Mouse (Mus musculus) heart, adult 18-20 months (tissue): Measurements from ENCODE around the gene Foxn1. TPM values are rescaled to one million over a fixed set of nuclear protein-coding genes. Genes with fewer than 3 reads are reported as not detected.
A peak's percentile ranks its signal among the peaks of the same experiment; 100 is the strongest.

ENCODE experiments used
- DNase-seq, 2 experiments: peaks; one replicate each; pipeline ENCODE4 v3.0.0; 2021 to 2022; ENCODE audit warnings: mixed read lengths in 1 of 2
- long read RNA-seq, 2 experiments: library from polyadenylated mRNA; stranded (forward); transcript quantifications; one replicate each; pipeline ENCODE4 v2.0.0; 2021
- total RNA-seq, 2 experiments: library from RNA; stranded (reverse); gene quantifications; 2 replicates each; pipeline ENCODE4 v1.2.3; 2021

Gene Foxn1
- total RNA-seq: not detected
- long read RNA-seq, experiment 1: 0 reads
- long read RNA-seq, experiment 2: 0 reads

DNA sequence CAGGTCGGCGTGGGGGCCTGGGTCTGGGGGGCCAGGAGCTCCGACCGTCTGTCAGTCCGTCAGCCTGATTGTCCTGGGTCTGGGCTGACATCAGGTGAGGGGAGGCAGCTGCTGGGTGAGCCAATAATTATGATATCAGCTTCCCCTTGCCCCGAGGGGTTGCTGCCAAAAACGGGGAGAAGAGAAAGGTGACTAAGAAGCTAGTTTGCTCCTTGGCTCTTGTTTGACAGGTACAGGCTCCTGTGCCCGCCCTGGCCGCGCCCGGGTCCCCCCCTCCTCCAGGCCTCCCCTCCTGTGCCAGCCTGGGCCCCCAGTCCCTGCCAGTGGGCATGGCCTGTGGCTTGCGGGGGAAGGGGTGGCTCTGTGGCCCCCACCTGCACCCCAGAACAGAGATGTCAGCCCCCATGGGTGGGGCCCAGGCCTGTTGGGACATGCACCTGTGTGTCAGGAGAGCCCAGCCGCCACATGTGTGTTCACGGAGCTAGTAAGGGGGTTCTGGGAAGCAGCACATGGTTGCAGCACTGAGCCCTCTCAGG is at the start of gene Foxn1:
TSS of gene Foxn1 (minus strand) at position 51 of the 536 bp plus-strand sequence.
- no peak for DNase-seq

DNA sequence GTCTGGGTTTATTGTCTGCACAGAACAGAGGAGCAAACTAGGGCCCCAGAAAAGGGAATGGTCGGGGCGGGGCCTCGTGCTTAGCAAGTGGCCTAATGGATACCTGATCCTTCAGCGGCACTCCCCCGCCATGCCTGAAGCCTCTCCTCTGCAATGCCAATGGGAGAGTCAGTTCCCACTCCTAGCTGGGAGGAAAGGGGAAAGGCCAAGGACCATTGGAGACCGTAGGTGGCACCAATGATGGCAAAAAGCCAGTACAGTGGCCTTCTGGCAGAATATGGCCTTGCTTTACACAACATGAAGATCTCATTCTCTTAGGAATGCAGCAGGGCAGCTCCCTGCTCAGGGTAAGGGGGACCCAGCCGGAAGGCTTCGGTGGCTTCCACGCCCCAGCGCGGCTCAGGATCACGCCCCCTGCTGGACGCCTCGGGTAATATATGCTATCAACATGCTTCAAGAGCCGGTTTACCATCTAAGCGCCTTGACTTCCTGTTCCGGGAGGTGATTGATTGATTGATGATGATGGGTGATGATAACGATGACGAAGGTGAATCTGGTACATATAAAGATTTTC is 49.5 kb upstream of the Foxn1 start:
- DNase-seq: peak in 1 of 2 experiments; percentile 9

DNA sequence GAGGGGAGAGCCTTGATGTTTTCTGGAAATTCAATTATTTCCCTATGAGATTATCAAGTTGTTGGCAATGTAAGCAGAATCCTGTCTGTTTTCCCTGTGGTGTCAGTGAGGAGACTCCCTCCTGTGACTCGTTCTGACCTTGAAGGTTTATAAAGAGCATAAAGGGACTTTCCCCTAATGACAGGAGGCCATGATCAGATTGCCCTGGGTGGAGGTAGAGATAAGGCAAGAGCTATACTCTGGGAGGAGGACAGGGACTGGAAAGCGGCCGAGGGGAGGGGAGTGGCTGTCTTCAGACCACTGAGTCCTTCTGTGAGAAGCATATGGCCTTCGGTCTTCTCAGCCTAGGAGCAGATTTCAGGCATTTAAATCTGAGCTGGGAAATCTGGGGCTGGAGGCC is 47.7 kb upstream of the Foxn1 start:
- DNase-seq: no peak

DNA sequence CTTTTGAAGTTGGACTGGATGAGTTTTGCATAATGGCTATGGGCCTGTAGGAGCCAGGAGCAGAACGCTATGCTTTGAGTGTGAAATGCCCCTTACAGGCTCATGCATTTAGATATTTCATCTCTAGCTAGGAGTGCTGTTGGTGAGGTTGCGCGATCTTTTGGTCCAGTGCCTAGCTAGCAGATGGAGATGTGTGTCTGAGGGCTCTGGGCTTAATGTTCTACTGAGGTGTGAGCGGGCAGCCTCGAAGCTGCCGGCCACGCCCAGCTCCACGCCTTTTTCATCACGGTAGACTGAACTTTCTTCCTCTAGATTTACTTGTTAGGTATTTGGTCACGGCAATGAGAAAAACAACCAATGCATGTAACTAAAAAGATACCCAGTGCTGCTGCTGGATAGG is 44.8 kb upstream of the Foxn1 start:
- DNase-seq: no peak

DNA sequence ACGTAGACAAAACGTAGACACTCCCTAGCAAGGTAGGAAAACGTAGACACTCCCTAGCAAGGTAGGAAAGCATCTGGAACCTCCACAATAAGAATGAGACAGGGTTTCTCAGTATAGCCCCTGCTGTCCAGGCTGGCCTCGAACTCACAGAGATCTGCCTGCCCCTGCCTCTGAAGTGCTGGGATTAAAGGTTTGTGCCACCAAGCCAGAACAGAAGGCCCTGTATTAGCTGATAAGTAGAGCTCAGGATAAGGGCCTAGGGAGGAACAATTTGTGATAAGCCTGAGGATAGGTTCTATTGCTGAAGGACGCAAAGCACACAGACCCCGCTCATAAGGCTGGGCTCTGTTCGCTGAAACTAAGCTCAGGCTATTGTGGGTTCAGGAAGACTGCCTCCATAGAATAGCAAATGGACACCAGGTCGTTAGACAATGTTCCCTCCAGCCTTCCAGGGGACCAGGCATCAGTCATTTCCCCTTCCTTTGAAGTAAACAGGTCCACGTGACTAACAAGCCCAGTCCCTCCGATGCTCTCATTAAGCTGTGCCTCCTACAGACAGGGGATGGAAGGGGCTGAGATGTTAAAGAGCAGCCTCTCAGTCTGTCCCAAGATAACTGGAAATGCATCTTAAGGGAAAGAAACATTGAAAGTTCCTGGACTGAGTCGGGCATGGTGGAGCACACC is 44.0 kb upstream of the Foxn1 start:
- DNase-seq: no peak

DNA sequence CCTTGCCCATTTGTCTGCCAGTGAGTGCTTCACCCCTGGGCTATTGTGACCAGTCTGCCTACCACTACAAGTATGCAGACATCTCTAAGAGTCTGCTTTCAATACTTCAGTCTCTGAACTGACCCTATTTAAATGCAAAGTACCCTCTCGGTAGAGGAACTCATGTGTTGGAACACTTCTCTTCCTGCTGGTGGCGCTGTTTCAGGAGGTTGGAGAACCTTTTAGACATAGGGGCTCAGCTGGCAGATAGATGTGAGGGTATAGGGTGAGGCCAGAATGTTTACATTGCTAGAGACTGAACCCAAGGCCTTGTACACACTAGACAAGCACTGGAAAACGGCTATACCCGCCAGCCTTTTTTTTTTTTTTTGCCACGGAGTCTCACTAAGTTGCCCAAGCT is 42.0 kb upstream of the Foxn1 start:
- no peak for DNase-seq

DNA sequence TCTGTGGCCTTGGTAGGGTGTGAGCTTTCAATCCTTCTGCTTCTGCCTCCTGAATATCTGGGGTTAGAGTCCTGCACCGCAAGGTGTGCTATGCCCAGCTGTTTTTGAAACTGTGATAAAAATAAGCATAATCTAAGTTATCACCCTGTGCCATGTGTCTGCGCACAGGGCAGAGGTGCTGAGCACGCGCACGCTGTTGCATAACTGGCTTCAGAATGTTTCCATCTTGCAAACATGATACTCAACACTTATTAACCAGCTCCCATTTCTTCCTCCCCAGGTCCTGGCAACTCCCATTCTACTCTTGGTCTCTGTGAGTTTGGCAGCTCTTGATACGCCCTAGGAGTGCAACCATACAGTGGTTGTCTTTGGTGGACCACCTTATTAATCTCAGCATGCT is 41.3 kb upstream of the Foxn1 start:
- no peak for DNase-seq

DNA sequence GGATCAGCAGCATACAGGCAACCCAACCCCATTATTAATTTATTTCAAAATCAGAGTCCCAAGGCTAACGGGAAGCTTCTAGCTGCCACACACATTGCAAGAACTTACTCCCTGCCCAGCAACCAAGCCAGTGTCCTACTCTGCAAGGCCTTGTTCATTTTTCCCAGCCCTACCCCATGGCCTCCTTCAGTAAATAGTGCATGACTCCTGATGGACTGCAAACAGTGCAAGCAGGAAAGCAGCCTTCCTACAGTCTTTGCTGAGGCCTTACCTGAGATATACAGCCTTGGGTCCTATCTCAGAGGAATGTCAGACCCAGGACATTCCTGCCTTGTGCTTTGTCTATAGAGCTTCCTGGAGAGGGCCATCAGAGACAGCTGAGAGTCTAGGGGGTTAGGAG is 39.2 kb upstream of the Foxn1 start:
- no peak for DNase-seq

DNA sequence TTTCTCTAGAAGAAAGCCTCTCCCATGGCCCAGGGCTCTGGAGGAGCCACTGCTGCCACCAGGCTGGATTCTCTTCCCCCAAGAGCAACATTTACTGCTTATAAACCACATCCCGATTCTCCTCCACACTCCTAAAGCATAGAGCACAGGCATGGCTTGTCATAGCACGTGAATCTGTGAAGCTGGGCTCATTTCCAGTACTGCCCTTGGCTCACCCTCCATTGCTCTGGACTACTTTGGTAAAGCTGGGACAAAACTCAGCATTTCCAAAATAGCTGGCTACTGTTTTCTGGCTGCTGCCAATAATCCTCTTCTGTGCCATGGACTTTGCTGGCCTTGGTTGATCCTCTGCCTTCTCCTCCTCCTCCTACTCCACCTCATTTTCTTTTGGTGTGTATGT is 38.0 kb upstream of the Foxn1 start:
- peak in 1 of 2 experiments; percentile 10 for DNase-seq

DNA sequence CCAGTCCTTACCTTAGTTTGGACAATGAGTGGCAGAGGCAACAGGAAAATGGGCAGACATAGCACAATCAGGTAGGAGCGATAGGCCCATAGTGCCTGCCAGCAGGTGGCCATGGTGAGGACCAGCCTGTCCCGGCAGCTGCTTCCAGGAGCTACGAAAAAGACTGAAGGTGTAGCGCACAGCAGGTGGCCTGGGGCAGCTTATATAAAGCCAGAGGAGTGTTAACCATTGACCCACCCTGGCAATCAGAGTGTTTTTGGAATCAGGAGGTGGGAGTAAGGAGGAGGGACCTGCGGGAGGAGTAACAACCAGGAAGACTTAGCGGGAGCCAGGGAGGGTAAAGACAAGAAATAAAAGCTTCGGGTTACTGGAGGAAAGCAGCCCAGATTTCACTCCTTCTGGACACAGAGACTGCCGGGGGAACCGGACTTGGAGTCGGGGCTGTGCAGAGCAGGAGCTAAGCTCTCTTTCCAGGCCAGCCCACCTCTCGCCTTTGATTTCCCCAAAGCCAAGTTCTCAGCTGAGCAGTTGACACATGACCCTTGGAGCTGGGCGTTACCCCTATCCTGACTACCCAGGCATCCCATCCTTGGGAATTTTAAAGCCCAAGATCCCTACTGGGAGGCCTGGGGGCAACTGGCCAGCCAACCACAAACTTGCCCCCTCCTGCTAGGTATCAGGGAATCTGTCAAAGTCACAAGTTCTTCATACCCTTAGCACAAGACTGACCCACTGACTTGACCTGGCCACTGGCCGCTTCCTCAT is 35.9 kb upstream of the Foxn1 start, which contains the start of gene Slc13a2:
TSS of gene Slc13a2 (minus strand) at position 163 of the 765 bp plus-strand sequence.
- DNase-seq: no peak

DNA sequence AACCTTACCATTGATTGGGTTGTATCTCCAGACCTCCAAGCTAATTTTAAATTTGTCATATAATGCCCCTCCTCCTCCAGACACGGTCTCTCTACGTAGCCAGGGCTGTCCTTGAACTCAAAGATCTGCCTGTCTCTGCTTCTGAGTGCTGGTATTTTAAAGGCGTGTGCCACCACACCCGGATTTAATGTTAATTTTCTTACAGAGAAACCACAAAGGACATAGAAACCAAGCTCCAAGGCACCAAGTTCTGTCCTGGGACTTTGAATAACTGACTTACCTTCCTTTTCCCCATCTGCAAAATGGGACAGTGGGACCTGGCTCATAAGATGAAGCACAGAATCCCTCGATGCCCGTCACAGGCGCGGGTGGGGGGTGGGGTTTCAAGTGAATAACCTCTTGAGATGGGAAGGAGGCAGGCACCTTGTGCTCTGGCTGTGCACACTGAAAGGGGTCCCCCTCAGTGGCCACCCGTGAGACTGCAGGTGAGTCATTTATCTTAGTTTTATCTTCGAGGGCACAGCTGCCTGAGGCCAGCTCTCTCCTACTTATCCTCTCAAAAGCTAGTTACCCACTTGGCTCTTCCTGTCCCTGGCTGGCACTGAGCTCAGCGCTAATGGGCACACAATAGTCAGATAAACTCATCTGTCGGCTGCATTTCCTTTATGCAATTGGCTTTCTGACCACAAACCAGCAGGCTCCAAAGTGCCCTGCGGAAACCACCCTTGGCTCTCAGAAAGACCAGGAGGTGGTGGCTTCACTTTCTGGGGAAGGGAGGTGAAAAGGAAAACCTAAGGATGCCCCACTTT is 35.0 kb upstream of the Foxn1 start:
- DNase-seq: no peak

DNA sequence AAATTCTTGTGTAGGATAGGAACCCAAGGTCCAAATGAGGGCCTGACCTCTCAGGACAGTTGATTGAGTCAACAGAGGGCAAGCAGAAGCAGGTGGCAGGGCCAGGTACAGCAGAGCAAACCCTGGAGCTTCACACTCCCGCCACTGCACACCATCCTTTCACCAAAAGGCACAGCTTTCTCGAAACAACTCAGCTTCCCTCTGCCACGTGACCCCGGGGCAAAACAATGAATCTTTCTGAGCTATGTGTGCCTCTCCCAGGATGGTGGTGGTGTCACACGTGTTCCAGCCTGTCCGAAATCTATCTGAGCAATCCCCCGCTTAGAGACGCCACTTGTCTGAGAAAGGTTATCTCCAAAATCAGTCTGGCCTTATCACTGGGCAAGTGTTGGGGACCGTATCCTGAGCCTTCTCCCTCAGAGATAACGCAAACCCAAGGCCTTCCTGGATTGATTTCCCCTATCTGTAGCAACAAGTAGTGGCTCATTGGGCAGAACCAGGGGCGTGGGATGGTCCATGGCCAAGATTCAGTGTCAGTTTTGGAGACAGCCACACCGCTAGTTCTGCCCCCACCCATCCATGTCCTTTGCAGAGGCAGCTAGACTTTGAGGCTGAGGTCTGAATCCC is 34.0 kb upstream of the Foxn1 start:
- no peak for DNase-seq

DNA sequence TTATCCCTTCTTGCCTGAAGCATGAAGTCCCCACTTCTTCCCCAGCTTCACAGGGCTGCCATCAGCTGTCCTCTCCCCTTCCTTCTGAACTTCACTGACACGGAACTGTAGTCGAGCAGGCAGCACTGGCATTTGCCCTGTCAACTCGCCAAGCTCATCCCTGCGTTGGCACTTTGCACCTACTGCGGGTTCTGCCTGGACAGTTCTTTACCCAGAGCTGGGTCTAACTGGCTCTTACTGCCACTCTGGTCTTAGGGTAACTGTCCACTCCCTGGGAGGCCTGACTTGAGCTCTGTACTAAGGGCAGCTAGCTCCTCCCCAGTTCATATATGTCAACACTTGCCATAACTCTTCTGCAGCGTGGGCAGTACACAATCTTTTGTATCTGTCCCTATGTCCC is 30.5 kb upstream of the Foxn1 start:
- no peak for DNase-seq

DNA sequence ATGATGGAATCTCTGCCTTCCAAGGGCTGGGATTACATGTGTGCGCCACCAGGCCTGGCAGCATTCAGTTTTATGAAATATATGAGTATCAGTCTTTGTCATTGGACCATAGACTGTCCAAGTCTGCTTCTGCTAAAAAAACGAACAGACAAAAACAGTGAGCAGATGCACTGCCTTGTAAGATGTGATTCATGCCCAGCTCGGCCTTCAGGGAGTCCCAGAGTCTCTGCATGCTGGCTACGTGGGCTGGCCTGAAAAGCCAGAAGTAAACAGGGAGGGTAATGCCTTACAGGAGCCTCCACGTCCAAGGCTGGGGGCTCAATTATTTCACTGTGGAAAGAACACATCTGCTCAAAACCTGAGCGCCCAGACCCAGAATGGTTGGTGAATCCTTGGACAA is 26.5 kb upstream of the Foxn1 start:
- DNase-seq: no peak

DNA sequence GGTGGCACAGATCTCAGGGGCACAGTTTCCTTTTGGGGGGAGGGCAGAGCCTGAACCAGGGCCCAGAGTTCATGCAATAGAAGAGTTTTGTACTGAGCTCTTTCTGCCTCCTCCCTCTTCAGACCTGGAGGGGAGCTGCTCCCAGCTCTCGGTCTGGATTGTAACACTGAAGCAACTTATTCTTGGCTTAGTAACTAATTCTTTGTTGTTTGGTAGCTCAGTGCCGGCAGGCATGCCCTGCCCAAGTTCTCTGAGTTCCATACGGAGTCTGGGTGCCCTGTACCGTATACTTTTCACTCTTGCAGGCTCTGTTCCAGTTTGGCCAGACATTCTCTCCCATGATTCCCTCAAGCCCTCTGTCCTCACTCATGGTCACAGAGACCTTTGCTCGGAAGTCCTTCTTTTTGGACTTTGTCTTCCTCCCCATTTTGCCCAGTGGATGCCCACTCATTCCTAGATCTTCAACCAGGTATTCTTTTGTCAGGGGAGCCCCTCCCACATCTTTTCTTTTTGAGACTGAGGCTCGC is 26.0 kb upstream of the Foxn1 start:
- no peak for DNase-seq

DNA sequence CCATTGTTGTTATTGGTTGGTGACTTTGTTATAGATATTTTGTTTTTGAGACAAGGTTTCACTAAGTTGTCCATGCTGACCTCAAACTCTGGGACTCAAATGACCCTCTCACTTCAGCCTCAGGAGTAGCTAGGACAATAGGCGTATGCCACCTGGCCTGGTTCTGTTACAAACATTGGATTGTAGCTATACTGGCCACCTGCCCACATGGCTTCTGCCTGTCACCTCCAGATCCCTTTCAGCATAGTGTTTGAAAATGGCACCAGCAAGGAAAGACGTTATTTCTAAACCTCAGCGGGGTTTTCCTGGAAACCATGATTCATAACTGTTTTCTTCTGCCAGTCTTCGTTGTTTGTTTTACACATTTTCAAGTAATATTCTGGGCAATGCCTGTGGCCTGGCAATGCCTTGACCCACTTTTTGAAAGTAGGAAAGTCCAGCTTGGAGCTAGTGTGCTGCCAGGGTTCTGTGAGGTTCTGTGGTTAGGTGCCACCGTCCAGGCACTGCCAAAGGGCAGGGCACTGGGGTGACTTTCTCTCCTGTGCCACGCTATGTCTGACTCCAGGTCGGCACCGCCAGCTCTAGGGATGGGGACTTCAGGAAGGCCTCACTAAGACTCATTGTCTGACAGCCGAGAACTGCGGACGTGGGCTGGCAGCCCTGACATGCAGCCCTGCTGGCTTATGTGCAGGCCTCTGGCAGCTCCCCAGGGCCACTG is 25.4 kb upstream of the Foxn1 start:
- DNase-seq: peak; percentile 24 to 33

DNA sequence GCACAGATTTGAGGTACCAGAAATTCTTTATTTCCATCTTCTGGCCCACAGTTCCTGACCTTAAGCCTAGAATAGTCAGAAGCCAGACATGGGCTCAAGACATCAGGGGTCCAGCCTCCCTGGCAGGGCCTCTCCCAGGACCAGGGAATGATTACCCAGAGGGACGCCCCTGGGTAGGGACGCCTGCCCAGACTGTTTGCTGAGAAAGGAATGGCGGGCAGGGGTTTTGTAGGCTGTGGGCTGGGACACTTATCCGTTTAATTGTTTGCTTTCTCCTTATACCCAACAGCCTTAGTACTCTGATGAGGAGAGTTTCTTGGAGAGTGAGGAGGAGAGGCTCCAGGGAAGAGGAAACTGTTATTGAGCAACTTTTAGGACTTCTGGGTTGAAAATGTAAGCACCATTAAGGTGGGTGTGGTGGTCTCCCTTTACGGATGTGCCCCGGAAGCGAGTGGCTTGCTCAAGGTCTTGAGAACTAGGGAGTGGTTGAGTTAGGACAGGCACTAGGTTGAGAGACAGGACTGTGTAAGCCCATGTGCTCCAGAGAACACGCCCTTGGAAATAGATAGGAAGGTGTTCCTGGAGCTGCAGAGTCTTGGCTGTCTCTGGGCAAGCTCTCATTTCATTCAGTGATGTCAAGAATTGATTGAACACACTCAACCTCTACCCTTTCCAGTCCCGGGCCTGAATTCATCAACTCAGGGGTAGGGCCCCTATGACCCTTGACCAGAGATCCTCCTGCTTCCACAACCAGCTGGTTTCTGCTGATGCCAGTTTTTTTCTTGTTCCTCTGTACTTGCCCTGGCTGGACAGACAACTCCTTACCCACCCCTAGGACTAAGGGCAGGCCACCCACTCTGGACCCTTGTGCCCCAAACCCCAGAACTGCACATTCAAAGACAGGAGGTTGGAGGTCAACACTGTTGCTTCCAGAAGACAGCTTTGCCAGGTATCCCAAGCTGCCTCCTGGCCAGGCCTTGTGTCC is 22.2 kb upstream of the Foxn1 start:
- DNase-seq: no peak

DNA sequence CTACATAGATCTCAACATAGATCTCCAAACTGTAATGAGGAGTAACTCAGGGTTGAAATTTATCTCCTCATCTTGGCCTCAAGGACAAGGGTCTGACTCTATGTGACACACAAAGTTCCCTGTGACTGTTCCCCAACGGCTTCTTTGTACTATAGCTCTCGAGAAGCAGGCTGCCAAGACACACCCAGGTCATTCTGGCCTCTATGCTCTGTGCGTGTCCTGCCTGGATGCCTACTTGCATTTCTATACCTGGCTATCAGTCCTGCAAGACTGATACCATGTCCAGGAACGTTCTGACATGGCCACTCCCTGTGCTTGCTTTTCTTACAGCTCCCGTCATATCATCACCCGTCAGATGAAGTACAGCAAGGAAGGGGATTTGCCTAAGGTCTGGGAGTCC is 15.7 kb upstream of the Foxn1 start:
- DNase-seq: no peak

DNA sequence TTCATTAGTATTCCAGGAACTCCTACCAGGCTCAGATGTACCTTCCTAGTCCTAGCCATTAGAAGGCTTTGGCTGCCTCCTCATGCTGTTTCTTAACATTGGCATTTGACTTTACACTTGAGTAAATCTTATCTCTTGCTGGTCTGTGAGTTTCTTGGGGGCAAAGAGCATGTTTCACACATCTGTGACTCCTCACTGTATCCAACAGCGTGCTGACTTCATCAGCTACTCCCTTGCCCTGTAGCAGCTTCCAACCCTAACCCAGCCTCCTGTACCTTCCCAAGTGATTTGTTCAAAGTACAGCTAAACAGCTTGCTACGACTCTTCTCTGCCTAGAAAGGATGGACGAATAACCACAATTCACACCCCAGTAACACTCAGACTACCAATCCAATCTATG is 15.1 kb upstream of the Foxn1 start:
- DNase-seq: no peak

DNA sequence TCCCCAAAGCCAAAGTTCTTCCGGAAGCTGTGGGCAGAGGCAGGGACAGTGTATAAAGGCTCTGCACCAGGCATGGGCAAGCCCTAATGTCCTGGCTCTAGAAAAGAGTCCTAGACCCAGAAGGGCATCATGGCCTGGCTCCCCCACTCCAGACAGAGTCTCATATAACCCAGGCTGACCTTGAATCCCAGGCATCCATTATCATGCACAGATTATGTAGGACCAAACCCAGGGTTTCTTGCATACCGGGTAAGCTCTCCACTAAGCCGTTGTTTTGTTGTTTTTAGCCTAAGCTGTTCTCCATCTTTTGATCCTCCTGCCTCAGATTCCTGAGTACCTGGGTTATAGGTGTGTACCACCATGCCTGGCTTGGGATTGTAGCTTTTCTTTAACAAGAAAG is 14.6 kb upstream of the Foxn1 start:
- DNase-seq: no peak
